Mouse (Mus musculus): ENCODE measurements around the gene Topors. TPM values are rescaled to one million over a fixed set of nuclear protein-coding genes. Genes with fewer than 3 reads are reported as not detected.

Topors gene
- 10 to 100 TPM; 36.0 to 36.4 TPM for polyA plus RNA-seq (2017; shearing (Covaris generic))

GRCm38 (mm10) chr4:40269430-40270032 is at the start of gene Topors, which contains the start of gene Smim27:
Gene Topors (minus strand): TSS chr4:40269850.
Gene Smim27 (plus strand): TSS chr4:40269579.

GRCm38 (mm10) chr4:40279276-40279900 is 9.7 kb upstream of the Topors start, which contains the start of gene Ndufb6:
Gene Ndufb6 (minus strand): TSS chr4:40279421.

GRCm38 (mm10) chr4:40239409-40240271 is 30.0 kb downstream of the Topors start, which contains the start of gene Ddx58:
Gene Ddx58 (minus strand): TSS chr4:40239828.

Other genes with a start within 250 kb of the Topors start
- 10 to 100 TPM; 23.2 to 30.4 TPM for gene Aco1, start 126.8 kb downstream of the Topors start, polyA plus RNA-seq (2017; shearing (Covaris generic))
- 100 to 1,000 TPM in 1 of 2 experiments, 10 to 100 TPM in 1; 99.1 to 113 TPM for gene Ddx58, start 30.0 kb downstream of the Topors start, polyA plus RNA-seq (2017; shearing (Covaris generic))
- gene Smim27, start 271 bp downstream of the Topors start, polyA plus RNA-seq (2017; shearing (Covaris generic)): 10 to 100 TPM; 47.9 to 63.0 TPM
- gene Ndufb6, start 9.6 kb upstream of the Topors start, polyA plus RNA-seq (2017; shearing (Covaris generic)): 100 to 1,000 TPM; 123 to 145 TPM
- under 1 TPM in 1 of 2 experiments, not detected in 1; 0.14 TPM for gene Tmem215, start 202.3 kb upstream of the Topors start, polyA plus RNA-seq (2017; shearing (Covaris generic))

Measured in activated CD4-positive, CD25-positive, alpha-beta regulatory T cell (primary cell).